Mouse (Mus musculus): ENCODE results near the gene Tsr3.

DNA sequence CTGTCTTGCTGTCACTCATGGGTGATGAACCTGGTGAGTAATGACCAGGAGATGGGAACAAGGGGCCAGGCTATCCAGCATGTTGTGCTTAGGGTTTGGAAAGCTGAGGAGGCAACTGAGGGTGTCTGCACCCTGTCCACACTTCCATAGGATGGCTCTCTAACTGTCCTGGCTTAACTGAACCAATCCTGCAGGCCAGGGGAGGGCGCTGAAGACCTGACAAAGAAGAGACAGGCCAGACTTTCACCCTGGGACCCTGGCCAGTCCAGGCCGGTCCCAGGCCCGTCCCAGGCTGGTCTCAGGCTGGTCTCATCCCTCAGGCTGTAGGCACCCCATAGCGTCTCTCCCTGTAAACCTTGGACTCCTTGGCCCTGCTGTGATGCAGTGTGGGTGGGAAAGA, 50.4 kb downstream of the Tsr3 start:
- no peak for TF ChIP-seq CTCF (IDR thresholded peaks at IDR 0.05; ENCODE audit: low read depth, low read length)
- no peak for TF ChIP-seq GATA1 (IDR thresholded peaks at IDR 0.05; ENCODE audit: borderline replicate concordance, low read length)
- no peak for TF ChIP-seq GATA2 (IDR thresholded peaks at IDR 0.05; ENCODE audit: borderline replicate concordance, low read depth, low read length)
- no peak for TF ChIP-seq TAL1 (conservative IDR thresholded peaks at IDR 0.05; ENCODE audit: low read depth, low read length)
- no peak for TF ChIP-seq POLR2AphosphoS5 (IDR thresholded peaks at IDR 0.05; ENCODE audit: insufficient replicate concordance, low read depth, low read length)

Data from G1E (cell line).